Mouse (Mus musculus): ENCODE results near the gene Map1lc3a.

Gene Map1lc3a

DNA sequence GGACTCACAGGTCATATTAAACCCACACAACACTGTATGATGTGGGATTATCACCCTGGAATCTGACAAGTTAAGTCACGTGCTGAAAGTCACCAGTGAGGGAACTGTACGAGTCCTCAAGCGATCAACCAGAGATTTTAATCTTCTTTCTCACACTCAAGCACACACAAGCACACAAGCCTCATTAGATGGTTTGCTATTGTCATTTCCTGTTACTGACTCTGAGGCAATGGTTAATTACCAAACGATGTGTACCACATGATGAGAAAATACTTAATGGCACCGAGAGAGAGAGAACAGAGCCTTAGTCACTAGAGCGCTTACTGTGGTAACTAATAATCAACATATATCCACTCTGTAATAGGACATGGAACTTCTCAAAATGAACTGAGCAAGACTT, 9.6 kb downstream of the Map1lc3a start:
- no peak for DNase-seq (ENCODE audit: low spot score in 2 of 2)

DNA sequence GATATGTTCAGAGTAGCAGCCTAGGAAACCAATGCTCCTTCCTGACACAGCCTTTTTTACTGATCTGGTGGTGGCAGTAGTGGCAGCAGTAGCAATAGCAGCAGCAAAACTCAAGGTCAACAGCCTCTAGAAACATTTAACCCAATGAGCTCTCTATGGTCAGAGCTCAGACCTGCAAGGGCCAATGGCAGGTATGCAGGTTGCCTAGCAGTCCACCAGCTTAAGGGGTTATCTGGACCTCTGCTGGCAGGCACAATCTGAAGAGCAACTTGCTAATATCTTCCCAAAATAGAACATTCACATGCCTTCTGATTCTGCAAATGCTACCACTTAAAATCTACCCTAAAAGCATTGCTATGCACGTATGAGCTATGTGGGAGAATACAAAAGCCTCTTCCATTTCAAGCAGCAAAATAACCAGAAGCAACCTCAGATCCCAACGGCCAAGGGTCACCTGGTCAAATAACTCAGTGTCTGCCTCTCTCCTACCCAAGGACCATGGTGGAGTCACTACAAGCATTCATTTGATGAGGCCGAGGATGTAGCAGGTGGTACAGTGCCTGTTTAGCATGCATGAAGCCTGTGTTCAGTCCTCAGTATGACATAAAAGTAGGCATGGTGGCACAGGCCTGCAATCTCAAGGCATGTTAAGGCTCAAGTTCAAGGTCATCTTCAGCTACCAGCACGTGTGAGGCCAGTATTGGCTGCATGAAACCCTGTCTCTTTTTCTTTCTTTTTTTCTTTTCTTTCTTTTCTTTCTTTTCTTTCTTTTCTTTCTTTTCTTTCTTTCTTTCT, 11.6 kb downstream of the Map1lc3a start:
- no peak for DNase-seq (ENCODE audit: low spot score in 2 of 2)

DNA sequence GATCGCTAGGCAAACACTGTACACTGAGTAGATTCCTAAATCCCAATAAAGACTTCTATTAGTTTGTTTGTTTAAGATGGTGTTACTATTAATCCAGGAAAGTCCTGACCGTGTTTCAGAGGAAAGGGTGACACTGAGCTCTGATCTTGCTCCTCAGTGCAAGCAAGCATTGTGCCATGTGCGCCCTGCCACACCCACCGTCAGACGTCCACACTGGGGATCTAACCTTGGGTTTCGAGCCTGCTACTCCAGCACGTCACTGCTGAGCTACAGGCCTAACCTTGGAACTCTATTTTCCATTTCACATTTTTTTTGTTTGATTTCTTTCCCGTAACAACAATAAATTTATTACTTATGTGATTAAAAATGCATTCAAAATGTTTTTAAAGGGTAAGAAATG, 14.0 kb downstream of the Map1lc3a start:
- DNase-seq (ENCODE audit: low spot score in 2 of 2), result no peak

DNA sequence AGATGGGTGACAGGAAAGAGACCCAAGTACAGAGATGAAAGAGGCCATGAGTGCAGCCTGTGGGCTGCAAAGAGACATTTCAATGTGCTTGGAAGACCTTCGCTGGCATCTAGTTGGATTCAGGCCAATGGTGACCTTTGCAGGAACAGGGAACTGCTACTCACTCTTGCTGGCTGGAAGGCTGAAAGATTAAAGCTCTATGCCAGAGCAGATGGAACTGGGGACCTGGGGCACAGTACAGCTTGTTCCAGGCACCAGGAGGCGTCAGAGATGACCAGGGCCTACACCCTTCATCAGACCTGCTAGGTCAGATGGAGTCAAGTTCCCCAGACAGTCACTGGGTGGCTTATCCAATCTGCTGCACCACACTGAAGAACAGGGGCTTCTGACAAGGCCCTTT, 17.3 kb downstream of the Map1lc3a start:
- no peak for DNase-seq (ENCODE audit: low spot score in 2 of 2)

DNA sequence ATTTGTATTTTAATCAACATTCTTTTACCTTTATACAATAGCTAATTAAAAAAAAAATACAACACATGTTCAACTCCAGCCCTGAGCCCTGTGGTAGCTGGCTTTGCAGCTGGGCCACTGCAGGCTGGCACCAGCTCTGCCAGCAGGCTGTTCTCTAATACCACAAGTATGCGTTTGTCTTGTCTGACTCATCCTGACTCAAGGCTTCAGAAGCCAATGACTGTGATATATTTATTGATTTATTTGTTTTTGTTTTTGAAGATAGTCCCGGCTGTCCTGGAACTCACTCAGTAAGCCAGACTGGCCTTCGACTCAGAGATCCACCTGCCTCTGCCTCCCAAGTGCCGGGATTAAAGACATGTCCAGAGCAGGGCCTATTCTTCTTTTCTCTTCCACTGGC, 17.8 kb downstream of the Map1lc3a start:
- DNase-seq (ENCODE audit: low spot score in 2 of 2), result no peak

DNA sequence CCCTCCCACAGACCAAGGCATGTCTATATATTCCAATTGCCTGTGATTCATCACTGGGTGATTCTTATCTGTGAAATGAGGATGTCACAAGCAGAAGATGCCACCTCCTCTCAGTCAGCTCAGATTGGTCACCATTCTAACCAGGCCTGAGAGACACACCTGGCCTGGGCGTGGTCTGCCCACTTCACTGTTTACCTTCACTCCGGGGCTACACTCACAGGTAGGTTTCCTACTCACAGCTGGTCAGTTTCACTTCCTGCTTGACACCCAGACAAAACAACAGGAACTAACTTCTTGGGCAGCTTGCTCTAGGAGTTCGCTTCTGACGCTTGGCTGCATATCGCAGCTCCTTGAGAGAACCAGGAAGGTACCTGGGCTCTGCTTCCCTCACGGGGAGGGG, 19.4 kb downstream of the Map1lc3a start:
- DNase-seq (ENCODE audit: low spot score in 2 of 2), result no peak

DNA sequence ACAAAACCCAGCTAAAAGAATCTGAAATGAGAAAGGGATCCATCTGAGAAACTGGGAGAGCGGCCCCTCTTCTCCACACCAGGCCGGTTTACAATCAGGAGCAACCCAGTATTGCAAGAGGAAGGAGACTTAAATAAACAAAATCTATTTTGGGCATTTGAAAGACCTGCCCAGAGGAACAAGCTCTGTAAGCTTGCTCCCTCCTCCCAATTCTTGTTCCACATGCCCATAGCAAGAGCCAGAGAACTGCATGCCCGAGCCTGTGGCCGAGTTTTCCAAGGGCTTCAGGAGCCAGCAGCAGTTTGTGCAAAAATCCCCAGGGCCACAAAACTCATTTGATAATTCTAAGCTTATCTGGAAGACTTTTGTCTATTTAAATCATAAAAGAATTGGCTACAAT, 23.5 kb downstream of the Map1lc3a start:
- no peak for DNase-seq (ENCODE audit: low spot score in 2 of 2)

DNA sequence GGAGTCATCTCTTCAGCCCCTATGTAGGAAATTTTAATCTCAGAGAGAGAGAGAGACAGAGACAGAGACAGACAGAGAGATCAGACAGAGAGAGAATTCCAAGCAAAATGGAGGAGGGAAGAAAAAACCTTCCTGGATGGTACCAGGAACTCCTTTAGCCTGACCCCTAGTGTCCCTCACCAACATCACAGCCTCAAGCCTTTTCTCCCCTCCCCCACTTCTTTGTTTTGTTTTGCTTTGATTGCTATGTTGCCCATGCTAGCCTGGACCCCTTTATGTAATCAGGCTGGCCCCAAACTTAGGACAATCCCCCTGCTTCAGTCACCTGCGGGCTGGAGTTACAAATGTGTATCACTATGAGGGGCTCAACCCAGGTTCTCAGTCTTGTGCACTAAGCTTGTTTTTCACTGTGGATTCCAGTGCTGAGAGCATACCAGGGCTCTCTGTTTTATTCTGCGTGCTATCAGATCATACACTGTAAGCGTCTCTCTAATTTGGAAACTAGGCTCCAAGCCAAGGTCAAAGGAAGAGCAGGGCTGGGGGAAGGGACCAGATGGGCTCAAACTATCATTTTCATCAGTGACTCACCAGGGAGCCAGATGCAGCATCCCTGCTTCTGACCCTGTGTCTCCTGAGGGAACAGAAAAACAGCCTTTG, 33.0 kb downstream of the Map1lc3a start:
- no peak for DNase-seq (ENCODE audit: low spot score in 2 of 2)

DNA sequence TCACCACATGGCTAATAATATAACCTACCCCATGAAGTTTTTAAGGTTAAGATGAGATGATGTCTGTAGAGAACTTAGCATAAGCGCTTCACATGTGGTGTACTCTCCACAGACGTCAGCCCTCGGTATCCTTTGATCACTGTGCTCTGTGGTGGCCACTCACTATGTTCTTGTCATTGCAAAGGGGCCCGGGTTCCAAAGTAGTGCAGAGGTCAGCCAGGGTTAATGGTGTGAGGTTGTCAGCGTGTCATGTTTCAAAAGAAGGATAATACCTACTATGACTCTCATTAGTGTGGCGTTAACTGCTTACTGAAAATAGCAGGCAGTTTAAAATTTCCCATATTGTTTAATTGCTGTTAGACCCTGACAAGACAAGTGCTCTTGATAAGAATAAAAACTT, 37.6 kb downstream of the Map1lc3a start:
- DNase-seq (ENCODE audit: low spot score in 2 of 2), result no peak

DNA sequence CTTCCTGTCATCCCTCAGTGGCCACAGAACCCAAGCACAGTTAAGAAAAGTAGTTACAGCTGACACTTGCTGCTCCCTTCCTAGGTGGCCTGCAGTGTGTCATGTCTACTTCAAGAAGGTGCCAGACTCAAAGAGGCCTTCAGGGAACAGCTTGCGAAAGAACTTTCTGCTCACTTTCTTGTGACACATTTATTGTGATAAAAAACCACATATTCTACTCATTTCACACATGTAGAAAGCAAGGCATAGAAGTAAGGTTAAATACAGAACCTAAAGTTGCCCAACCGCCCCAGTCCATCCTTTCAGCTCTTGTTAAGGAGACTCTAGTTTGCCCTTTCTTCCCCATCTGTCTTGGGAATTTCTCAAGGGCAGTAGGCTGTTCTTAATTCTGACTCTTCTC, 42.5 kb downstream of the Map1lc3a start:
- DNase-seq (ENCODE audit: low spot score in 2 of 2), result no peak

DNA sequence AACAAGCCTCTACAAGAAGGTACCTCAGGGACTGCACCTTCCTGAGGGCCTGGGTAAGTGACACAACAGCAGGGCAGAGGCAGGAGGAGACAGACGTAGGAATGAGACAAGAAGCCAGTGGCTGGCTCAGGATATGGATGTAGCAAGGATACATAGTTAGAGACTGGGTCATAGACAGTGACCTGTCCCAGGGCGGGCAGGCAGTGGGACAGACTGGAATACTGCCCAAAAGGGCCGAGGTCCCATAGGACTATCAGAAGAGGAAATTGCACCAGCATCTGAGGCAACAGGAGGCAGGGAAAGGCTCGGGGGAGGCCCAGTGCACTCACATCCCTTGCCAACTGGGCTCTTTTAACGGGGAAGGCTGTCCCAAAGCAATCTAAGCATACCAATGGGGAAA, 44.5 kb downstream of the Map1lc3a start:
- DNase-seq (ENCODE audit: low spot score in 2 of 2), result no peak

DNA sequence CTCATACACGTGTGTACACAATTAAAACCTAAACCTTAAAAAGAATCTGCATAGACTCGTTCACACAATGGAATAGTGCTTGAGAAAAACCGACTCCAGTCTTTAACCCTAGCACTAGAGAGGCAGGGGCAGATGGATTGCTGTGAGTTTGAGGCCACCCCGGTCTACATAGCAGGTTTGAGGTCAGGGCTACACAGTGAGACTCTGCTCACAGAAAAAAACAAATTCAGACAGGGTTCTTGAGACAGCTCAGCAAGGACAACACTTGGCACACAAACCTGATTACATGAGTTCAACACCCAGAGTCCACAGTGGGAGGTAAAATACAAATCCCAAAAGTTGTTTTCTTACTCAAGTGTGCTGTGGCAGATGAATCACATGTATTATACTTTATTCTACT, 49.9 kb downstream of the Map1lc3a start:
- no peak for DNase-seq (ENCODE audit: low spot score in 2 of 2)
